Mouse (Mus musculus) C2C12 (cell line): ENCODE data around the gene Dnajb8.

ENCODE experiments used
- CEBPB ChIP-seq: IDR thresholded peaks from one replicate; pipeline ENCODE4 v1.6.1; 2011; ENCODE audit warnings: low read depth, mild to moderate bottlenecking, control low read depth, moderate library complexity
- CTCF ChIP-seq: IDR thresholded peaks from one replicate; pipeline ENCODE4 v1.5.1; 2011; ENCODE audit not compliant: control insufficient read depth, insufficient read depth, insufficient read length
- MAX ChIP-seq: IDR thresholded peaks from one replicate; pipeline ENCODE4 v1.6.1; 2011; ENCODE audit warnings: mild to moderate bottlenecking, control low read depth
- USF1 ChIP-seq: IDR thresholded peaks from one replicate; pipeline ENCODE4 v1.6.1; 2011; ENCODE audit warnings: low read depth, mild to moderate bottlenecking, control low read depth, moderate library complexity

DNA sequence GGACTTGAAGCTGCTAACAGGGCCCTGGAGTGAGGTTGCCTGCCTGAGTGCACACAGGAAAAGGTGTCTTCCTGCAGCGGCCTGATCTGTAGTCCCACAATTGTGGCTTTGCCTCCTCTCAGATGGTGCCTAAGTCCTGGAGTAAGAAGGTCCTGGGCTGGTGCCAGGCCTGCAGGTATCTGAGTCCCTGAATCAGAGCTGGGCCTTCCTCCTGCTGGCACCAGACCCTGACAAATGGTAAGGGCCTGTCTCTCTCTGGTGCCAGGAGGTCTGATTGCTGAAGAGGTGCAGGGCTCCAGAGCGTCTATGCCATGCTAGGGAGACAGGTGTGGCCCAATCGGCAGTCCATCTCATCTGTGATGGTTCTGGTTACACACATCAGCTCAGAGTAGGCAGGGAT is 37.6 kb downstream of the Dnajb8 start:
- TF ChIP-seq MAX: no peak
- TF ChIP-seq CTCF: no peak
- no peak for TF ChIP-seq CEBPB
- TF ChIP-seq USF1: no peak
